Mouse (Mus musculus) MEL (cell line): ENCODE measurements around the gene Pygm. TPM values are rescaled to one million over a fixed set of nuclear protein-coding genes. Genes with fewer than 3 reads are reported as not detected.

Source experiments
- DNase-seq: peaks from one replicate; pipeline ENCODE4 v3.0.0; 2011; ENCODE audit warnings: low read depth, low spot score
- H3K27ac ChIP-seq: 2 replicates; pipeline ENCODE4 v1.5.1; 2012; ENCODE audit warnings: low read depth, mild to moderate bottlenecking, control low read depth, low read length, moderate library complexity; ENCODE audit not compliant: control insufficient read depth
- H3K27me3 ChIP-seq, 2 experiments: fragments of 150-350 bp in 1 of 2; sonication (generic) in 1 of 2; 2 replicates each; pipeline ENCODE4 v1.6.1; 2012; ENCODE audit warnings: low read length in 2 of 2, mild to moderate bottlenecking in 2 of 2, improper control_type of control experiment in 1 of 2, moderate library complexity in 1 of 2; ENCODE audit not compliant: insufficient read depth in 2 of 2, control insufficient read depth in 1 of 2
- H3K36me3 ChIP-seq, 2 experiments: 2 replicates each; pipeline ENCODE4 v1.6.1; 2012 to 2014; ENCODE audit warnings: low read length in 2 of 2, improper control_type of control experiment in 1 of 2, inconsistent platforms in 1 of 2, mild to moderate bottlenecking in 1 of 2; ENCODE audit not compliant: insufficient read depth in 2 of 2, control insufficient read depth in 1 of 2
- H3K4me1 ChIP-seq, 2 experiments: fragments of 150-350 bp in 1 of 2; sonication (generic) in 1 of 2; 2 replicates each; pipeline ENCODE4 v1.6.1; 2012; ENCODE audit warnings: low read length in 2 of 2, improper control_type of control experiment in 1 of 2, mild to moderate bottlenecking in 1 of 2; ENCODE audit not compliant: insufficient read depth in 2 of 2, control insufficient read depth in 1 of 2
- H3K4me3 ChIP-seq, 2 experiments: fragments of 150-350 bp in 1 of 2; sonication (generic) in 1 of 2; 2 replicates each; pipeline ENCODE4 v1.5.1; 2012; ENCODE audit warnings: low read depth in 2 of 2, low read length in 2 of 2, mild to moderate bottlenecking in 2 of 2, moderate library complexity in 2 of 2, control low read depth in 1 of 2, improper control_type of control experiment in 1 of 2; ENCODE audit not compliant: control insufficient read depth in 1 of 2, insufficient read depth in 1 of 2
- H3K79me2 ChIP-seq: 2 replicates; pipeline ENCODE4 v1.6.1; 2012; ENCODE audit warnings: mild to moderate bottlenecking, low read length, moderate library complexity; ENCODE audit not compliant: control insufficient read depth, poor library complexity, insufficient read depth
- H3K9ac ChIP-seq: 2 replicates; pipeline ENCODE4 v1.6.1; 2012; ENCODE audit warnings: low read depth, mild to moderate bottlenecking, control low read depth, low read length, moderate library complexity; ENCODE audit not compliant: control insufficient read depth, poor library complexity, severe bottlenecking
- H3K9me3 ChIP-seq: fragments of 150-350 bp; sonication (generic); replicated peaks from 2 replicates; pipeline ENCODE4 v1.6.1; 2012; ENCODE audit warnings: mild to moderate bottlenecking, low read length, improper control_type of control experiment, moderate library complexity; ENCODE audit not compliant: insufficient read depth
- BHLHE40 ChIP-seq: IDR thresholded peaks from 2 replicates; pipeline ENCODE4 v1.6.1; 2012; ENCODE audit warnings: low read depth, mild to moderate bottlenecking, inconsistent platforms, low read length, improper control_type of control experiment, borderline replicate concordance
- CHD1 ChIP-seq: IDR thresholded peaks from 2 replicates; pipeline ENCODE4 v1.6.1; 2012; ENCODE audit warnings: low read depth, mild to moderate bottlenecking, inconsistent platforms, low read length, improper control_type of control experiment
- CHD2 ChIP-seq: IDR thresholded peaks from 2 replicates; pipeline ENCODE4 v1.6.1; 2011; ENCODE audit warnings: low read length, improper control_type of control experiment
- ELF1 ChIP-seq: IDR thresholded peaks from 2 replicates; pipeline ENCODE4 v1.6.1; 2014; ENCODE audit warnings: low read depth, mild to moderate bottlenecking, inconsistent platforms, low read length, improper control_type of control experiment, moderate library complexity
- EP300 ChIP-seq, 2 experiments: IDR thresholded peaks; 2 replicates each; pipeline ENCODE4 v1.6.1; 2011; ENCODE audit warnings: improper control_type of control experiment in 2 of 2, low read length in 2 of 2, low read depth in 1 of 2, mild to moderate bottlenecking in 1 of 2
- GABPA ChIP-seq: IDR thresholded peaks from 2 replicates; pipeline ENCODE4 v1.6.1; 2012; ENCODE audit warnings: low read depth, mild to moderate bottlenecking, inconsistent platforms, low read length, improper control_type of control experiment, moderate library complexity
- KAT2A ChIP-seq: conservative IDR thresholded peaks from 2 replicates; pipeline ENCODE4 v1.6.1; 2012; ENCODE audit warnings: low read depth, low read length, improper control_type of control experiment, inconsistent platforms
- MAFK ChIP-seq: IDR thresholded peaks from 2 replicates; pipeline ENCODE4 v1.6.1; 2011; ENCODE audit warnings: low read depth, mild to moderate bottlenecking, low read length, improper control_type of control experiment, borderline replicate concordance
- MAZ ChIP-seq: IDR thresholded peaks from 2 replicates; pipeline ENCODE4 v1.6.1; 2012; ENCODE audit warnings: low read depth, mild to moderate bottlenecking, inconsistent platforms, low read length, improper control_type of control experiment
- MYC ChIP-seq: IDR thresholded peaks from 2 replicates; pipeline ENCODE4 v1.6.1; 2011; ENCODE audit warnings: low read depth, mild to moderate bottlenecking, low read length, improper control_type of control experiment, moderate library complexity
- NELFE ChIP-seq: IDR thresholded peaks from 2 replicates; pipeline ENCODE4 v1.6.1; 2011; ENCODE audit warnings: low read depth, low read length, improper control_type of control experiment
- NRF1 ChIP-seq: IDR thresholded peaks from 2 replicates; pipeline ENCODE4 v1.6.1; 2014; ENCODE audit warnings: low read depth, mild to moderate bottlenecking, inconsistent platforms, low read length, improper control_type of control experiment, moderate library complexity; ENCODE audit not compliant: poor library complexity, insufficient read depth, severe bottlenecking
- POLR2AphosphoS2 ChIP-seq: IDR thresholded peaks from 2 replicates; pipeline ENCODE4 v1.6.1; 2011; ENCODE audit warnings: low read length, improper control_type of control experiment
- RAD21 ChIP-seq: IDR thresholded peaks from 2 replicates; pipeline ENCODE4 v1.6.1; 2011; ENCODE audit warnings: mild to moderate bottlenecking, low read depth, low read length, improper control_type of control experiment
- SMC3 ChIP-seq: IDR thresholded peaks from 2 replicates; pipeline ENCODE4 v1.6.1; 2011; ENCODE audit warnings: low read depth, low read length, improper control_type of control experiment
- TAL1 ChIP-seq: IDR thresholded peaks from 2 replicates; pipeline ENCODE4 v1.6.1; 2012; ENCODE audit warnings: mild to moderate bottlenecking, inconsistent platforms, low read length, moderate library complexity, mixed read lengths
- TBP ChIP-seq: IDR thresholded peaks from 2 replicates; pipeline ENCODE4 v1.8.0; 2011; ENCODE audit warnings: low read depth, low read length, improper control_type of control experiment
- TCF12 ChIP-seq: IDR thresholded peaks from 2 replicates; pipeline ENCODE4 v1.6.1; 2014; ENCODE audit warnings: low read depth, mild to moderate bottlenecking, inconsistent platforms, low read length, improper control_type of control experiment, moderate library complexity
- ZC3H11A ChIP-seq: IDR thresholded peaks from 2 replicates; pipeline ENCODE4 v1.6.1; 2012; ENCODE audit warnings: low read depth, mild to moderate bottlenecking, inconsistent platforms, low read length, improper control_type of control experiment
- polyA plus RNA-seq, 2 experiments: library from polyadenylated mRNA; stranded (reverse) in 1 of 2; unstranded in 1 of 2; fragments of >175 nt in 1 of 2; fragments of >200 nt in 1 of 2; gene quantifications; 2 replicates each; pipeline versions ENCODE4 v1.2.1 to v1.2.4; 2012; ENCODE audit warnings: low replicate concordance in 2 of 2, low read depth in 1 of 2; ENCODE audit not compliant: insufficient read length in 2 of 2, insufficient read depth in 1 of 2, missing spikeins in 1 of 2
- total RNA-seq: library from RNA; depleted of rRNA; stranded (reverse); fragments of 300-350 nt; gene quantifications from 2 replicates; pipeline ENCODE4 v1.2.3, GENCODE M21; 2012

Gene Pygm
- total and polyA plus RNA-seq, 3 experiments, result 0.73 to 3.3 TPM; not detected in 1

GRCm38 (mm10) chr19:6343996-6344395, 40.2 kb upstream of the Pygm start:
- Histone ChIP-seq H3K79me2 (no peaks in the 10 kb centered on the region; the same call in 1 of the 2 replicates), H3K36me3 (peaks cover 0 to 2% of the 10 kb centered on the region in 2 experiments; a peak in 2 of 4 replicates)
- TF ChIP-seq MAFK, result no peak
- no peak for TF ChIP-seq NELFE
- no peak for TF ChIP-seq CHD2
- no peak for TF ChIP-seq SMC3
- TF ChIP-seq ELF1, result no peak
- TF ChIP-seq TAL1, result no peak
- no peak for TF ChIP-seq MYC
- no peak for TF ChIP-seq CHD1
- TF ChIP-seq POLR2AphosphoS2, result no peak
- TF ChIP-seq TBP, result no peak
- TF ChIP-seq GABPA, result no peak
- no peak for TF ChIP-seq MAZ
- no peak for TF ChIP-seq KAT2A
- TF ChIP-seq TCF12, result no peak
- TF ChIP-seq, all 39 proteins: peak for 0
- Histone ChIP-seq H3K9me3 (no peaks in the 10 kb centered on the region), H3K9ac (no peak overlapping the region), H3K27me3 (no peaks in the 10 kb centered on the region), H3K4me3 (no peak overlapping the region), H3K4me1 (peaks cover 0 to 10% of the 10 kb centered on the region in 2 experiments; a peak in 2 of 4 replicates), H3K27ac (no peak overlapping the region)
- no peak for DNase-seq

GRCm38 (mm10) chr19:6346023-6346422, 38.2 kb upstream of the Pygm start:
- no peaks in the 10 kb centered on the region for H3K9me3 ChIP-seq
- peaks cover 0 to 4% of the 10 kb centered on the region in 2 experiments; a peak in 2 of 4 replicates for H3K4me1 ChIP-seq
- H3K9ac ChIP-seq, result no peak overlapping the region
- no peaks in the 10 kb centered on the region; a peak in 1 of 4 replicates for H3K36me3 ChIP-seq
- no peaks in the 10 kb centered on the region for H3K27me3 ChIP-seq
- TF ChIP-seq EP300 (IDR thresholded peaks at IDR 0.05; ENCODE audit: low read depth in 1 of 2, low read length in 2 of 2) (no peak), BHLHE40 (no peak), ELF1 (no peak), RAD21 (no peak), ZC3H11A (no peak), NRF1 (no peak), TBP (no peak), MYC (no peak)
- no peak overlapping the region for H3K4me3 ChIP-seq
- H3K27ac ChIP-seq, result no peak overlapping the region
- DNase-seq, result no peak
- H3K79me2 ChIP-seq, result no peaks in the 10 kb centered on the region; the same call in 1 of the 2 replicates
